Mouse (Mus musculus): ENCODE data around the gene H2al1d.
"Not testable (repeated sequence)": the region's sequence is repeated elsewhere in the genome, so short reads cannot be mapped to it uniquely, and the experiment has no call there.

GRCm38 (mm10) chrX:11317956-11318355 is 9.3 kb downstream of the H2al1d start, which contains the start of gene H2al1g:
- TF ChIP-seq CTCF, EP300 (IDR thresholded peaks at IDR 0.05): not testable (repeated sequence)

Data from lung, postnatal 0 days (tissue).